Mouse (Mus musculus) neutrophil, adult 5-6 weeks (primary cell): ENCODE results near the gene Calm2. TPM values are rescaled to one million over a fixed set of nuclear protein-coding genes. Genes with fewer than 3 reads are reported as not detected.

Experiments
- ATAC-seq: fragments of 151-379, 151-347 bp; 2 replicates; pipeline ENCODE4 v1.8.0; 2017; ENCODE audit warnings: mild to moderate bottlenecking, moderate TSS enrichment; ENCODE audit not compliant: insufficient number of reproducible peaks, poor library complexity, low FRiP score, severe bottlenecking; ENCODE audit errors: extremely low read depth
- total RNA-seq: library from RNA; stranded (forward); fragments of 200-1000 nt; gene quantifications from 2 replicates; pipeline ENCODE4 v1.2.3, GENCODE M21; 2017

The Calm2 gene
- 741 and 816 TPM in 2 replicates for total RNA-seq

GRCm38 (mm10) chr17:87446767-87447611 lies at the start of gene Calm2:
Gene Calm2, minus strand, starts transcription at chr17:87446935.
- ATAC-seq, result peak; percentile 88

DNA sequence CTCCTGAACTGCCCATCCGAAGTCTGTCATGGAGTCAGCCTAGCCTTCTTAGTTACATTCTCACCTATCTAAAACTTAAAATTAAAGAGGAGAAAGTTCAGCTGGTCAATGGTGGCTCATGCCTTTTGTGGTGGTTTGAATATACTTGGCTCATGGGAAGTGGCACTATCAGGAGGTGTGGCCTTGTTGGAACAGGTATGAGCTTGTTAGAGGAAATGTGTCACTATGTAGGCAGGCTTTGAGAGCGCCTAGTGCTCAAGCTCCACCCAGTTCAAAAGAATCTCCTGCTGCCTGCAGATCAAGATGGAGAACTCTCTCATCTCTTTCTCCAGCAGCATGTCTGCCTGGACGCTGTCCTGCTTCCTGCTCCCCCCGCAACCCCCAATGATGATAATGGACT lies 48.8 kb upstream of the Calm2 start:
- ATAC-seq, result no peak

DNA sequence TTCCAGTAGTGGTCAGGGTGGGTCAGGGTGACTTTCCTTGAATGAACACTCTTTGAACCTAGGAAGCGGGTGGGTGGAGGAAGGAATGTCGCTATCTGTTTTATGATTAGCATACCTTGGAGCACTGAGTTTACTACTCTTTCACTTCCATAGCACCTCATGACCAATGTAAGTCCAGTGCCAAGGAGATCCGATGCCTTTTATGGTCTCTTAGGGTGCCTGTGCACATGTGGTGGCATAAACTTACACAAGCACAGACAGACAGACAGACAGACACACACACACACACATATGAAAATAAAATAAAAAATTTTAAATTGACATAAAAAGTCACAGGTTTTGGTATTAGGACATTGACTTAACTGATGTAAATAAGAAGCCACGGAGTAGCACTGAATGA lies 47.6 kb upstream of the Calm2 start:
- ATAC-seq, result no peak

GRCm38 (mm10) chr17:87492286-87492685 lies 45.6 kb upstream of the Calm2 start:
- no peak for ATAC-seq

DNA sequence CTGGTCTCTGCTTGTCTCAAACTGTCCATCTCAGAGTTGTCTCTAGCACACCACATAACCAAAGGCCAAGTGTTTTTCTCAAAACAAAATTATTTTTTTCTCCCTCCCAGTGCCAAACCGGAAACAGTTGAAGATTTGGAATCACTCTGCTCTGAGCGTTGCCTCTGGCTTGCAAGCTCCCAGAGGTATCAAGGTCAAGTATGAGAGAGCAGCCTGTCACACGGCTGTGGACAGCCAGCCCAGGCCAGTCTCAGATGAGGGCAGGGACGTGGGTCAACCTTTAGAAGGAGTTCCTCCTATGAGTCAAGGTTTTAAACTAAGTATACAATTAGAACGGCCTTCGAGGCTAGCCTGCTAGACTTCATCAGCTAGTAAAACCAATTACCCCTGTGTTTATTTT lies 43.6 kb upstream of the Calm2 start:
- no peak for ATAC-seq

GRCm38 (mm10) chr17:87485751-87486150 lies 39.0 kb upstream of the Calm2 start:
- no peak for ATAC-seq

DNA sequence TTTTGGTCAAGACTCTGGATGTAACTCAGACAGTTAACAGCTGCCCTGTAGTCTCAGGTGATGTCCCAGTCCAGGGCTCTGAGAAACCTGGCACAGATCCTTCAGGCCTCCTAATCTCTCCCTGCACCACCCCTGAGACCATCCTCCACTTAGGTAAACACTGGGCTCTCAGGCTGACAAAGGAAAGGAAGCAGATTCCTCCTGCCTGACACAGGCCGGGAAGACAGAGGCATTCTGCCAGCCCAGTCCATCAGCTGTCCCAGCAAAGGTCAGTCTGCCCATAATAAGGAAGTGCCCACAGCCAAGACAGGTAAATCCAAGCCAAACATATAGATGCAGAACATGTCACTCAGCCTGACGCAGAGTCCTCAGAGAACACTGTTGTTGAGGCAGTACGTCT lies 36.1 kb upstream of the Calm2 start:
- ATAC-seq, result no peak

DNA sequence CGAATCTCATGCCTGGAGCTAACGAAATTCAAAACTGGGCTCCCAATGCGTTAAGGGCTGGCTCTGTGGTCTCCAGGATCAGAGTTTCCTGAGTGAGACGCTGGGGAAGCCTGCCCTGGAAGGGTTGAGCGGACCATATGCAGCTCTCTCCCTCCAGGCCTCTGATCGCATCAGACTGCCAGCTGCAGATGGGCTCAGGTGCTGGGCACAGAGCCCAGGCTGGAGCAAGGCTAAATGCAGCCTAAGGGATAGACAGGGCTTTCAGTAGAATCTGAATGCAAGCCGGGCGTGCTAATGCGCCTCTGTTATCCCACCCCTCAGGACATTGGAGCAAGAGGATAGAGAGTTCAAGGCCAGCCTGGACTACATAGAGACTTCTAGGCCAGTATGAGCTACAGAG lies 31.8 kb upstream of the Calm2 start:
- ATAC-seq, result no peak

- ATAC-seq, result no peak
These were observed 30.9 kb upstream of the Calm2 start for GRCm38 (mm10) chr17:87477611-87478010.

DNA sequence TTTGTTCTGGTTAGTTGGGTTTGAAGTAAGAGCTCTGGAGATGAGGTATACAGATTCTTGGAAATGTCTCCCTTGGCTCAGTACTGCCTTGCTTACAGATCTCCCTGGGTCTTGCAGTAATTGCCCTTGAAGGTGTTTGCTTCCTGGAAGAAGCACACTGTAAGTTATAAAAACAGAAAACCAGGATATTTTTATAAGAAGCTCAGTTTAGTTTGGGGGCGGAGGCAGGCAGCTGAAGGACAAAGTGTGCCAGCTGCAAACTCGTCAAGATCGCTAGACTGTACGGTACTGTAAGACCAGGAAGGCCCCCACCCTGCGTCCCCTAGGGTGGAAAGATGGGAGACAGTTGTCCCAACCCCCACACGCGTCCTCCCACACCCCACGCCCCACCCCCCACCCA lies 28.6 kb upstream of the Calm2 start:
- ATAC-seq, result no peak

GRCm38 (mm10) chr17:87474501-87474795 lies 27.7 kb upstream of the Calm2 start:
- no peak for ATAC-seq

GRCm38 (mm10) chr17:87473736-87474500 lies 27.2 kb upstream of the Calm2 start:
- no peak for ATAC-seq

DNA sequence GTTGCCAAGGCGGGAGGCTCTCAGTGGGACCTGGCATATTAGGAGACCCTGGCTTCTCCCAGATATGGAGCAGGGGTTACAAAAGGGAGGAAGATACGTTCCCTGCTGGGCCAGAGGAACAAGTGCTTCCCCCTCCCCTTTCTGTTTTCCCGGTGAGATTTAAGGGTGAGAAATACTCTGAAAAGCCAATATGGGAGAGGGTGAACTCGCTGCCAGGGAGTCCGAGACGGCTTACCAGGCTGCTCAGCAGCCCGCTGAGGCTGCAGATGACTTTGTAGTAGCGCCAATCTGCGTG lies 26.7 kb upstream of the Calm2 start:
- ATAC-seq, result no peak

- ATAC-seq, result no peak
These were observed 26.1 kb upstream of the Calm2 start for GRCm38 (mm10) chr17:87472879-87473278.

- ATAC-seq, result no peak
These were observed 24.9 kb upstream of the Calm2 start for GRCm38 (mm10) chr17:87471661-87472060.

GRCm38 (mm10) chr17:87470797-87471196 lies 24.1 kb upstream of the Calm2 start:
- no peak for ATAC-seq

GRCm38 (mm10) chr17:87470282-87470681 lies 23.5 kb upstream of the Calm2 start:
- ATAC-seq, result no peak

GRCm38 (mm10) chr17:87469428-87469827 lies 22.7 kb upstream of the Calm2 start:
- no peak for ATAC-seq

DNA sequence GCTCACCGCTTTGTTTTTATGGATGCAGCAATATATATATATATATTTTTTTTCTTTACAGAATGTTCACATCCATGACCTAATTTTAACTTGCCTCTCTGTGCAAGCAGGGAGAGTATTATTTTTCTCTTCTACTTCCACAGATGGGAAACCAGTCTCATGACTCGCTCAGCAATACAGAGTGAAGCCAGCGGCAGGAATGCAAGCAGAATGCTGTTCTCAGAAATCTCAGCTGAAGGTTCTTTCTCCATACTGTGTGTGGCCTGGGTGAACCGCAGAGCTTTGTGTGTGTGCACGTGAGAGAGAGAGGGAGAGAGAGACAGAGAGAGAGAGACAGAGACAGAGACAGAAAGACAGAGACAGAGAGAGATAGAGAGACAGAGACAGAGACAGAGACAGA lies 21.9 kb upstream of the Calm2 start:
- ATAC-seq, result no peak

DNA sequence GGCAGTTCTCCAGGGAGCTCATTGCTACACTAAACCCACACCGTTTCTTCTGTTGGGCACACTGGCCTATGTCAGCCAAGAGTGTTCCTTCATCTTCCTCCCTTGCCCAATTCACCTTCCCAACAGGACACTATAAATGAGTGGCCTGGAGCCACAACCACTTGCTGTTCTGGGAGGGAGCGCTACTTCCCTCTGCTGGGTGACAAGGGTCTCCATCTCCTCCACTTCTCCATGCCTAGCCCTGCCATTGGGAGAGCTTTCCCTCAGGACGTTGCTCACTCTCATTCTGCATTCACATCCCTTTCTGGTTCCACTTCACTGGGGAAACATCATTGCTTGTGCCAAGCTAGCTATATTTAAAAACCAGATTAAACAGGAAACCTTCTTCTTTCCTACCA lies 14.8 kb upstream of the Calm2 start:
- no peak for ATAC-seq
